Mouse (Mus musculus): ENCODE measurements around the gene Oser1. TPM values are rescaled to one million over a fixed set of nuclear protein-coding genes. Genes with fewer than 3 reads are reported as not detected.

Gene Oser1
- 7.3 and 10.6 TPM in 2 replicates for polyA plus RNA-seq (2012; rRNA removed)

DNA sequence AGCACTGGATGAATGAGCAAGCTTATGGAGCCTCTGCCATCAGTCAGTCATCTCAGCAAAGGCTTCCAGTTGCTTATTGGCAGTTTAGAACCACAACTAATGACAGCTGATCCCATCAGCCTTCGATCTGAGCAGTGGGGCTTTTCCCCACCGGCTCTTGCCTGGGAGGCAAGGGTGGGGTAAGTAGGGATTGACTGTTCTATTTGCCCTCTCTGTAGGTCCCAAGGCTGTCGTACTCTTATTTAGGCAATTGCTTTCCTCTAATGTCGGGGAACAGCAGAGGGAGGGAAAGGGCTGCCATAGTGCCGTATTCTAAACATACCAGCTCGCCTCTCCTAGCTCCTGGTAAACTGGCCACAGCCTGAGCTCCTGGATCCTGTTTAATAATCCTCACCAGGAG, at the start of gene Oser1:
Gene Oser1 (minus strand): TSS at position 101 of the 400 bp plus-strand sequence.

DNA sequence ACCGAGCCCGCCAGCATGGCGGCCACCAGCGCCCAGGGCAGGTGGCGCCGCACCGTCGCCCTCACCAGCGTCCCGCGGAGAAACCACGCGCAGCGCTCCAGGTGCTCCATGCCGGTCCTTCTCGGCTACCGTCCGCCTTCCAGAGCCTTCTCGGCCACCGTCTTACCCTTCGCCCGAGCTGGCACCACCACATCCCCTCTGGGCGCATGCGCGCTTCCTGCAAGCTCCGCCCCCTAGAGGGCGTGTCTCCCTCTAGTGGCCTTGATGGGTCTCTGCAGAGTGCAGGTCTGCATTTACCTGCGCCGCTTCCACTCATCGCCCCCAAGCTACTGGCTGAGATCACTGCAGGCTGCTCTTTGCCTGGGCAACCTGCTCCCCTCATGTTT, 48.0 kb upstream of the Oser1 start, which contains the start of gene Fitm2:
Gene Fitm2 (minus strand): TSS at position 164 of the 386 bp plus-strand sequence.

DNA sequence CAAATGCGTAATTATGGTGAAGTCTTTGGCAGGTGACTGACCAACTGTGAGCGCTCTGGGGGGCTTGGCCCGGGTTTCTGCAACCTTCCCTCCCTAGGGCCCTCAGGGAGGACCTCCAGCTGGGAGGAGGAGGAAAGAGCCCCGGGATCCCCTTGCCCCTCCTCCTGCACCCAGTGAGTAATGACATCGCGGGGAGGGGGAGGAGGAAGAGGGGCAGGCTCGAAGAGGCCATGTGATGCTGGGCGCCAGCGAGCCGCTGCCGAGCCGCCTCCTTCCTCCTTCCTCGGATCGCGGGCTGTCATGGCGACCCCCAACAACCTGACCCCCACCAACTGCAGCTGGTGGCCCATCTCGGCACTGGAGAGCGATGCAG, 13.7 kb upstream of the Oser1 start, which contains the start of gene Gdap1l1:
Gene Gdap1l1 (plus strand): TSS at position 231 of the 373 bp plus-strand sequence.

DNA sequence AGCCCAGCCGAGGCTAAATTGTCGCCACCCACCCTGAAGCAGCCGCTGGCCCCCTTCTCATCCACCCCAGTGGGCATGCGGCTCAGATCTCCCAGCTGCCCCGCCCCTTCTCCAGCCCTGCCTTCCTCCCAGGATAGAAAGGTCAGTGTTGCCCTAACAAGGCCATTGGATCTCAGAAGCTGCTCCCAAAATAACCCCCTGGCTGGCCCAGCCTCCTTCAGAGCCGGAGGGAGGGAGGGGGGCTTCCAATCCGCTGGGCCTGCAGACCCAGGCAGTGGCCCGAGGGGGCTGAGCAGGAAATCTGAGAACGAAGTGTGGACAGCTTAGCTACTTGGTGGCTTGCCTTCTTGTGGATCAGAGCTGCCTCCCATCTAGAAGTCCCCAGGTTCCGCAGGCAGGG, 26.6 kb downstream of the Oser1 start, which contains the start of gene Jph2:
Gene Jph2 (minus strand): TSS at position 89 of the 400 bp plus-strand sequence.

Other genes with a start within 250 kb of the Oser1 start
- gene Tox2, start 221.6 kb downstream of the Oser1 start, polyA plus RNA-seq (2012; rRNA removed): 6.3 and 6.4 TPM in 2 replicates
- gene Jph2, start 26.7 kb downstream of the Oser1 start, polyA plus RNA-seq (2012; rRNA removed): 66.9 and 78.2 TPM in 2 replicates
- 3.4 and 3.9 TPM in 2 replicates for gene Gdap1l1, start 13.8 kb upstream of the Oser1 start, polyA plus RNA-seq (2012; rRNA removed)
- gene Fitm2, start 47.9 kb upstream of the Oser1 start, polyA plus RNA-seq (2012; rRNA removed): 8.9 and 9.1 TPM in 2 replicates
- 0.96 and 1.2 TPM in 2 replicates for gene R3hdml, start 67.6 kb upstream of the Oser1 start, polyA plus RNA-seq (2012; rRNA removed)
- gene Hnf4a, start 82.1 kb upstream of the Oser1 start, polyA plus RNA-seq (2012; rRNA removed): 585 and 658 TPM in 2 replicates
- 15.5 and 21.1 TPM in 2 replicates for gene Ttpal, start 177.6 kb upstream of the Oser1 start, polyA plus RNA-seq (2012; rRNA removed)
- gene Serinc3, start 220.4 kb upstream of the Oser1 start, polyA plus RNA-seq (2012; rRNA removed): 179 and 235 TPM in 2 replicates
- 95.9 and 103 TPM in 2 replicates for gene Pkig, start 233.7 kb upstream of the Oser1 start, polyA plus RNA-seq (2012; rRNA removed)